Mouse (Mus musculus) erythroblast, embryonic 14.5 days (primary cell): ENCODE data around the gene Slc23a2.

Experiments
- GATA1 ChIP-seq: IDR thresholded peaks from 2 replicates; pipeline ENCODE4 v1.6.1; 2012; ENCODE audit warnings: low read length, inconsistent platforms, mixed read lengths
- TAL1 ChIP-seq: IDR thresholded peaks from 3 replicates; pipeline ENCODE4 v1.6.1; 2012; ENCODE audit warnings: low read length, inconsistent platforms, mixed read lengths

DNA sequence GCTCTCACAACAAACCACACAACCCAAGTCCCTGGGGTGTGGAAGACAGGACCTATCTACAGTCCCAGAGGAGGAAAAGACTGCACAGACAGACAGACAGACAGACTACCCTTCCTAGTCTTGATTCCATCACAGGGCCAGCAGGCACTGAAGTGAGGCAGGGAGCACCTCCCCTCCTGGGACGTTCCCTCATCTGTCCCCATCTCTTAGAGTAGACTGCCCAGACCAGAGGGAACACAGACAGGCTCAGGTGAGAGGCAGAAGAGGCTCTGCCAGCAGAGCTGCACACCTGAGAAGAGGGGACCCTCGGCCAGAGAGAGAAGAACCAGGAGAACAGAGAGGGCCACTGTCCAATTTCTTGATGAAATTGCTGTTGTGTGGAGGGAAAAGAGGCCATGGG lies 33.0 kb downstream of the Slc23a2 start:
- TF ChIP-seq GATA1 (no peak), TAL1 (no peak)
